Mouse (Mus musculus): Measurements from ENCODE around the gene Cfi. TPM values are rescaled to one million over a fixed set of nuclear protein-coding genes. Genes with fewer than 3 reads are reported as not detected.

The Cfi gene
- polyA plus RNA-seq (2014; fragmentation: Nextera tagmentation; extraction: Ambion mirVana), result 0.08 and 0.29 TPM in 2 replicates

GRCm38 (mm10) chr3:129835388-129835934 lies at the start of gene Cfi:
Gene Cfi (plus strand): TSS chr3:129835884.
- Histone ChIP-seq H3K36me3 (ENCODE audit: control insufficient read depth, insufficient read depth, low read length) (no peaks in the 10 kb centered on the region), H3K4me3 (ENCODE audit: low read depth, low read length) (no peak within 1 kb of the TSS), H3K27ac (ENCODE audit: low read depth, low read length) (no peak within 1 kb of the TSS), H3K27me3 (ENCODE audit: control insufficient read depth, insufficient read depth, low read length) (no peaks in the 10 kb centered on the region), H3K4me2 (ENCODE audit: low read depth, low read length, severe bottlenecking) (no peak within 1 kb of the TSS), H3K9ac (ENCODE audit: low read length) (no peak within 1 kb of the TSS), H3K4me1 (replicated peaks; ENCODE audit: control insufficient read depth, insufficient read depth, low read length) (no peaks in the 10 kb centered on the region), H3K9me3 (ENCODE audit: control insufficient read depth, low read length) (no peaks in the 10 kb centered on the region)
- DNase-seq (ENCODE audit: low spot score), result no peak
- no peak for ATAC-seq (replicated peaks; ENCODE audit: low FRiP score)
- WGBS, result 72% methylated on average over 6 of the region's 6 CpGs

- H3K9ac ChIP-seq (ENCODE audit: low read length), result no peak overlapping the region
- no peak for DNase-seq (ENCODE audit: low spot score)
- H3K36me3 ChIP-seq (ENCODE audit: control insufficient read depth, insufficient read depth, low read length), result no peaks in the 10 kb centered on the region
- no peak for ATAC-seq (replicated peaks; ENCODE audit: low FRiP score)
- no peaks in the 10 kb centered on the region for H3K9me3 ChIP-seq (ENCODE audit: control insufficient read depth, low read length)
- H3K4me1 ChIP-seq (replicated peaks; ENCODE audit: control insufficient read depth, insufficient read depth, low read length), result no peaks in the 10 kb centered on the region
- WGBS, result 91% methylated on average over 5 of the region's 5 CpGs
- H3K4me2 ChIP-seq (ENCODE audit: low read depth, low read length, severe bottlenecking), result no peak overlapping the region
- H3K27ac ChIP-seq (ENCODE audit: low read depth, low read length), result no peak overlapping the region
- H3K4me3 ChIP-seq (ENCODE audit: low read depth, low read length), result no peak overlapping the region
- no peaks in the 10 kb centered on the region for H3K27me3 ChIP-seq (ENCODE audit: control insufficient read depth, insufficient read depth, low read length)
Measured at GRCm38 (mm10) chr3:129793801-129794200, 41.9 kb upstream of the Cfi start.

GRCm38 (mm10) chr3:129797341-129797740 lies 38.3 kb upstream of the Cfi start:
- no peaks in the 10 kb centered on the region for H3K27me3 ChIP-seq (ENCODE audit: control insufficient read depth, insufficient read depth, low read length)
- no peak overlapping the region for H3K9ac ChIP-seq (ENCODE audit: low read length)
- H3K4me1 ChIP-seq (replicated peaks; ENCODE audit: control insufficient read depth, insufficient read depth, low read length), result no peaks in the 10 kb centered on the region
- H3K9me3 ChIP-seq (ENCODE audit: control insufficient read depth, low read length), result no peaks in the 10 kb centered on the region
- H3K4me2 ChIP-seq (ENCODE audit: low read depth, low read length, severe bottlenecking), result no peak overlapping the region
- no peaks in the 10 kb centered on the region for H3K36me3 ChIP-seq (ENCODE audit: control insufficient read depth, insufficient read depth, low read length)
- no peak for DNase-seq (ENCODE audit: low spot score)
- H3K4me3 ChIP-seq (ENCODE audit: low read depth, low read length), result no peak overlapping the region
- 80% methylated on average over 5 of the region's 5 CpGs for WGBS
- no peak overlapping the region for H3K27ac ChIP-seq (ENCODE audit: low read depth, low read length)
- no peak for ATAC-seq (replicated peaks; ENCODE audit: low FRiP score)

GRCm38 (mm10) chr3:129798551-129798950 lies 37.1 kb upstream of the Cfi start:
- Histone ChIP-seq H3K9me3 (ENCODE audit: control insufficient read depth, low read length) (no peaks in the 10 kb centered on the region), H3K4me1 (replicated peaks; ENCODE audit: control insufficient read depth, insufficient read depth, low read length) (no peaks in the 10 kb centered on the region), H3K9ac (ENCODE audit: low read length) (no peak overlapping the region), H3K27ac (ENCODE audit: low read depth, low read length) (no peak overlapping the region), H3K4me2 (ENCODE audit: low read depth, low read length, severe bottlenecking) (no peak overlapping the region), H3K4me3 (ENCODE audit: low read depth, low read length) (no peak overlapping the region), H3K36me3 (ENCODE audit: control insufficient read depth, insufficient read depth, low read length) (no peaks in the 10 kb centered on the region), H3K27me3 (ENCODE audit: control insufficient read depth, insufficient read depth, low read length) (no peaks in the 10 kb centered on the region)
- ATAC-seq (replicated peaks; ENCODE audit: low FRiP score) (no peak), DNase-seq (ENCODE audit: low spot score) (no peak)
- 88% methylated on average over 11 of the region's 11 CpGs for WGBS

GRCm38 (mm10) chr3:129799011-129799410 lies 36.7 kb upstream of the Cfi start:
- H3K9ac ChIP-seq (ENCODE audit: low read length), result no peak overlapping the region
- 76% methylated on average over 2 of the region's 2 CpGs for WGBS
- no peaks in the 10 kb centered on the region for H3K27me3 ChIP-seq (ENCODE audit: control insufficient read depth, insufficient read depth, low read length)
- no peaks in the 10 kb centered on the region for H3K9me3 ChIP-seq (ENCODE audit: control insufficient read depth, low read length)
- no peak for ATAC-seq (replicated peaks; ENCODE audit: low FRiP score)
- H3K4me2 ChIP-seq (ENCODE audit: low read depth, low read length, severe bottlenecking), result no peak overlapping the region
- H3K27ac ChIP-seq (ENCODE audit: low read depth, low read length), result no peak overlapping the region
- no peaks in the 10 kb centered on the region for H3K36me3 ChIP-seq (ENCODE audit: control insufficient read depth, insufficient read depth, low read length)
- no peaks in the 10 kb centered on the region for H3K4me1 ChIP-seq (replicated peaks; ENCODE audit: control insufficient read depth, insufficient read depth, low read length)
- H3K4me3 ChIP-seq (ENCODE audit: low read depth, low read length), result no peak overlapping the region
- no peak for DNase-seq (ENCODE audit: low spot score)

- no peaks in the 10 kb centered on the region for H3K36me3 ChIP-seq (ENCODE audit: control insufficient read depth, insufficient read depth, low read length)
- no peak for DNase-seq (ENCODE audit: low spot score)
- 80% methylated on average over 10 of the region's 10 CpGs for WGBS
- ATAC-seq (replicated peaks; ENCODE audit: low FRiP score), result no peak
- no peak within 1 kb of the TSS for H3K9ac ChIP-seq (ENCODE audit: low read length)
- H3K9me3 ChIP-seq (ENCODE audit: control insufficient read depth, low read length), result no peaks in the 10 kb centered on the region
- H3K27me3 ChIP-seq (ENCODE audit: control insufficient read depth, insufficient read depth, low read length), result no peaks in the 10 kb centered on the region
- H3K27ac ChIP-seq (ENCODE audit: low read depth, low read length), result no peak within 1 kb of the TSS
- H3K4me1 ChIP-seq (replicated peaks; ENCODE audit: control insufficient read depth, insufficient read depth, low read length), result no peaks in the 10 kb centered on the region
- H3K4me2 ChIP-seq (ENCODE audit: low read depth, low read length, severe bottlenecking), result no peak within 1 kb of the TSS
- H3K4me3 ChIP-seq (ENCODE audit: low read depth, low read length), result no peak within 1 kb of the TSS
Measured at GRCm38 (mm10) chr3:129803765-129804164, 31.9 kb upstream of the Cfi start, which contains the start of gene Lrit3. Gene Lrit3 (minus strand): TSS chr3:129804030.

GRCm38 (mm10) chr3:129820847-129821246 lies 14.8 kb upstream of the Cfi start:
- peaks cover 3% of the 10 kb centered on the region; the same call in 1 of the 2 replicates for H3K36me3 ChIP-seq (ENCODE audit: control insufficient read depth, insufficient read depth, low read length)
- no peaks in the 10 kb centered on the region for H3K9me3 ChIP-seq (ENCODE audit: control insufficient read depth, low read length)
- ATAC-seq (replicated peaks; ENCODE audit: low FRiP score) (0 out of 2 replicates have a peak, but pooled peaks have one; percentile 44), DNase-seq (ENCODE audit: low spot score) (no peak)
- no peak overlapping the region for H3K4me3 ChIP-seq (ENCODE audit: low read depth, low read length)
- no peak overlapping the region for H3K27ac ChIP-seq (ENCODE audit: low read depth, low read length)
- no peak overlapping the region for H3K9ac ChIP-seq (ENCODE audit: low read length)
- H3K4me2 ChIP-seq (ENCODE audit: low read depth, low read length, severe bottlenecking), result no peak overlapping the region
- H3K4me1 ChIP-seq (replicated peaks; ENCODE audit: control insufficient read depth, insufficient read depth, low read length), result peaks cover 2% of the 10 kb centered on the region; the same call in 1 of the 2 replicates
- no peaks in the 10 kb centered on the region for H3K27me3 ChIP-seq (ENCODE audit: control insufficient read depth, insufficient read depth, low read length)
- WGBS, result 64% methylated on average over 9 of the region's 9 CpGs

- no peak overlapping the region for H3K4me2 ChIP-seq (ENCODE audit: low read depth, low read length, severe bottlenecking)
- no peaks in the 10 kb centered on the region for H3K27me3 ChIP-seq (ENCODE audit: control insufficient read depth, insufficient read depth, low read length)
- H3K4me1 ChIP-seq (replicated peaks; ENCODE audit: control insufficient read depth, insufficient read depth, low read length), result peaks cover 2% of the 10 kb centered on the region; the same call in 1 of the 2 replicates
- H3K9ac ChIP-seq (ENCODE audit: low read length), result no peak overlapping the region
- H3K27ac ChIP-seq (ENCODE audit: low read depth, low read length), result no peak overlapping the region
- ATAC-seq (replicated peaks; ENCODE audit: low FRiP score), result no peak
- peaks cover 3% of the 10 kb centered on the region; the same call in 1 of the 2 replicates for H3K36me3 ChIP-seq (ENCODE audit: control insufficient read depth, insufficient read depth, low read length)
- H3K4me3 ChIP-seq (ENCODE audit: low read depth, low read length), result no peak overlapping the region
- no peak for DNase-seq (ENCODE audit: low spot score)
- 78% methylated on average over 8 of the region's 8 CpGs for WGBS
- H3K9me3 ChIP-seq (ENCODE audit: control insufficient read depth, low read length), result no peaks in the 10 kb centered on the region
Measured at GRCm38 (mm10) chr3:129821736-129822135, 13.9 kb upstream of the Cfi start.

GRCm38 (mm10) chr3:129822206-129822775 lies 13.4 kb upstream of the Cfi start, which contains the start of gene Rrh:
Gene Rrh (minus strand): TSS chr3:129822587.
- no peak within 1 kb of the TSS for H3K9ac ChIP-seq (ENCODE audit: low read length)
- H3K4me1 ChIP-seq (replicated peaks; ENCODE audit: control insufficient read depth, insufficient read depth, low read length), result peaks cover 2% of the 10 kb centered on the region; the same call in 1 of the 2 replicates
- no peaks in the 10 kb centered on the region for H3K9me3 ChIP-seq (ENCODE audit: control insufficient read depth, low read length)
- 0 out of 2 replicates have a peak within 1 kb of the TSS, but pooled peaks have one; percentile 15 for H3K4me2 ChIP-seq (ENCODE audit: low read depth, low read length, severe bottlenecking)
- 40% methylated on average over 11 of the region's 11 CpGs for WGBS
- no peaks in the 10 kb centered on the region for H3K27me3 ChIP-seq (ENCODE audit: control insufficient read depth, insufficient read depth, low read length)
- peaks cover 3% of the 10 kb centered on the region; the same call in 1 of the 2 replicates for H3K36me3 ChIP-seq (ENCODE audit: control insufficient read depth, insufficient read depth, low read length)
- ATAC-seq (replicated peaks; ENCODE audit: low FRiP score) (peak; percentile 35), DNase-seq (ENCODE audit: low spot score) (no peak)
- H3K4me3 ChIP-seq (ENCODE audit: low read depth, low read length), result no peak within 1 kb of the TSS
- H3K27ac ChIP-seq (ENCODE audit: low read depth, low read length), result no peak within 1 kb of the TSS
